ENCODE assay signal across 15 mouse cellular contexts in genomic region chr17:72795392-72796047, GRCm38 (mm10). TPM values are rescaled to one million over a fixed set of nuclear protein-coding genes. Genes with fewer than 3 reads are reported as not detected.
DNase-seq lines count a peak whose midpoint lies in the region; ATAC-seq and TF ChIP-seq lines count a peak whose summit lies in the region.
"Had no signal": no experiment of that assay in that cellular context is flagged by ENCODE, and none has a peak within 500 bp of the region (broad histone marks: within the 10 kb centered on the region; RNA-seq: fewer than 3 reads in every experiment).

No protein-coding gene starts in this region.

- no peaks in the 10 kb centered on the region for H3K36me3 ChIP-seq in liver, postnatal 0 days (replicated peaks; ENCODE audit: insufficient read depth, low read length)
- H3K36me3 ChIP-seq in intestine, embryonic 14.5 days (ENCODE audit: control insufficient read depth, insufficient read depth, low read length): no peaks in the 10 kb centered on the region
- no peaks in the 10 kb centered on the region for H3K36me3 ChIP-seq in stomach, embryonic 15.5 days
- H3K36me3 ChIP-seq: midbrain, embryonic 12.5 days had no signal

- peak; percentile 50 for ATAC-seq in liver, postnatal 0 days
- ATAC-seq in intestine, embryonic 14.5 days (replicated peaks; ENCODE audit: low FRiP score, low TSS enrichment, low read depth): peak; percentile 58; the same call in 1 of the 2 replicates
- ATAC-seq in stomach, embryonic 15.5 days (ENCODE audit: insufficient read depth, low FRiP score, low read depth): peak; percentile 77
- ATAC-seq: hindbrain, postnatal 0 days had no signal

- no peak for TF ChIP-seq EP300 in liver, postnatal 0 days (IDR thresholded peaks at IDR 0.05; ENCODE audit: low read depth)

- no peaks in the 10 kb centered on the region for H3K27me3 ChIP-seq in liver, postnatal 0 days (ENCODE audit: insufficient read depth, low read length)
- no peaks in the 10 kb centered on the region for H3K27me3 ChIP-seq in intestine, embryonic 14.5 days (replicated peaks; ENCODE audit: control insufficient read depth, insufficient read depth, low read length)
- no peaks in the 10 kb centered on the region for H3K27me3 ChIP-seq in stomach, embryonic 15.5 days (replicated peaks)
- H3K27me3 ChIP-seq: midbrain, embryonic 12.5 days had no signal

- no peak overlapping the region for H3K4me2 ChIP-seq in liver, postnatal 0 days (ENCODE audit: low read depth, low read length)
- 0 out of 2 replicates have a peak overlapping the region, but pooled peaks have one; percentile 8 for H3K4me2 ChIP-seq in intestine, embryonic 14.5 days (ENCODE audit: low read length)
- no peak overlapping the region for H3K4me2 ChIP-seq in stomach, embryonic 15.5 days
- H3K4me2 ChIP-seq: lung, embryonic 14.5 days; midbrain, embryonic 12.5 days had no signal

- 0 out of 2 replicates have a peak, but pooled peaks cover 3% of the 10 kb centered on the region for H3K9me3 ChIP-seq in liver, postnatal 0 days (ENCODE audit: low read length)
- no peaks in the 10 kb centered on the region for H3K9me3 ChIP-seq in intestine, embryonic 14.5 days (ENCODE audit: control insufficient read depth, low read length)
- H3K9me3 ChIP-seq in stomach, embryonic 15.5 days: no peaks in the 10 kb centered on the region
- H3K9me3 ChIP-seq: midbrain, embryonic 12.5 days had no signal

- no peak overlapping the region for H3K9ac ChIP-seq in liver, postnatal 0 days (replicated peaks)
- H3K9ac ChIP-seq in intestine, embryonic 14.5 days (ENCODE audit: low read length): no peak overlapping the region
- H3K9ac ChIP-seq in stomach, embryonic 15.5 days: no peak overlapping the region
- H3K9ac ChIP-seq: lung, embryonic 14.5 days; midbrain, embryonic 12.5 days had no signal

- peak; percentile 37 for DNase-seq in liver, postnatal 0 days
- no peak for DNase-seq in liver
- peak; percentile 13 for DNase-seq in ZHBTc4 (ENCODE audit: low read depth, low spot score)
- peak; percentile 54 for DNase-seq in intestine, embryonic 14.5 days (ENCODE audit: low spot score)
- no peak for DNase-seq in right cerebral cortex, postnatal 10 days (ENCODE audit: low spot score in 2 of 2)
- DNase-seq in embryo, embryonic 10.5 days (ENCODE audit: low spot score): no peak
- DNase-seq: adrenal gland, postnatal 14 days; cerebellum, postnatal 14 days; gastrocnemius, postnatal 10 days; kidney, postnatal 14 days; layer of hippocampus, adult 9-11 months had no signal

- WGBS in liver, postnatal 0 days (ENCODE audit: insufficient replicate concordance): 27% methylated on average over 9 of the region's 9 CpGs
- WGBS in intestine, embryonic 14.5 days: 44% methylated on average over 9 of the region's 9 CpGs
- 30% methylated on average over 9 of the region's 9 CpGs for WGBS in stomach, embryonic 15.5 days

- TF ChIP-seq CTCF in liver, postnatal 0 days (IDR thresholded peaks at IDR 0.05; ENCODE audit: low read depth): no peak

- no peak overlapping the region for H3K4me3 ChIP-seq in liver, postnatal 0 days (ENCODE audit: low read depth, low read length)
- no peak overlapping the region for H3K4me3 ChIP-seq in intestine, embryonic 14.5 days (ENCODE audit: low read depth, low read length)
- no peak overlapping the region for H3K4me3 ChIP-seq in stomach, embryonic 15.5 days (replicated peaks)
- H3K4me3 ChIP-seq: midbrain, embryonic 12.5 days had no signal

- H3K27ac ChIP-seq in liver, postnatal 0 days (ENCODE audit: low read depth): peak overlapping the region; percentile 49; the same call in 1 of the 2 replicates
- peak overlapping the region; percentile 51 for H3K27ac ChIP-seq in intestine, embryonic 14.5 days (ENCODE audit: low read depth)
- peak overlapping the region; percentile 26; the same call in 1 of the 2 replicates for H3K27ac ChIP-seq in stomach, embryonic 15.5 days
- H3K27ac ChIP-seq: hindbrain, postnatal 0 days; midbrain, embryonic 12.5 days had no signal

- peaks cover 11% of the 10 kb centered on the region; the same call in 1 of the 2 replicates for H3K4me1 ChIP-seq in liver, postnatal 0 days (ENCODE audit: insufficient read depth)
- H3K4me1 ChIP-seq in intestine, embryonic 14.5 days (replicated peaks; ENCODE audit: control insufficient read depth, insufficient read depth, low read length): peaks cover 6% of the 10 kb centered on the region; the same call in 1 of the 2 replicates
- H3K4me1 ChIP-seq in stomach, embryonic 15.5 days: no peaks in the 10 kb centered on the region
- H3K4me1 ChIP-seq: midbrain, embryonic 12.5 days had no signal

RNA-seq across cellular contexts. Expression of gene Ypel5, which starts 40.7 kb away (rescaled TPM):
- polyA plus RNA-seq in liver, postnatal 0 days (2015; fragmentation: Nextera tagmentation; extraction: Ambion mirVana): 59.4 and 59.7 TPM in 2 replicates
- 35.9 and 39.1 TPM in 2 replicates for polyA plus RNA-seq in intestine, embryonic 14.5 days (2014; fragmentation: Nextera tagmentation; extraction: Ambion mirVana)
- 40.6 and 41.7 TPM in 2 replicates for polyA plus RNA-seq in stomach, embryonic 15.5 days (2015; fragmentation: Nextera tagmentation; extraction: Ambion mirVana)

Comparison
In these comparisons a context has a peak if more than half of its experiments do, and no peak if none do; other contexts are left out.
1. DNase-seq: peak in liver, postnatal 0 days (single experiment), ZHBTc4 (single experiment) and intestine, embryonic 14.5 days (single experiment); none in liver (single experiment), right cerebral cortex, postnatal 10 days (0 of 2) and embryo, embryonic 10.5 days (single experiment).
2. Peak in every context shown above with its lines, with median percentiles within 50 percentile points of each other: ATAC-seq and H3K27ac ChIP-seq.